Mouse (Mus musculus): Measurements from ENCODE around the gene Ripk1. TPM values are rescaled to one million over a fixed set of nuclear protein-coding genes. Genes with fewer than 3 reads are reported as not detected.

The Ripk1 gene
- polyA plus RNA-seq, 1 experiment: 6.9 TPM

DNA sequence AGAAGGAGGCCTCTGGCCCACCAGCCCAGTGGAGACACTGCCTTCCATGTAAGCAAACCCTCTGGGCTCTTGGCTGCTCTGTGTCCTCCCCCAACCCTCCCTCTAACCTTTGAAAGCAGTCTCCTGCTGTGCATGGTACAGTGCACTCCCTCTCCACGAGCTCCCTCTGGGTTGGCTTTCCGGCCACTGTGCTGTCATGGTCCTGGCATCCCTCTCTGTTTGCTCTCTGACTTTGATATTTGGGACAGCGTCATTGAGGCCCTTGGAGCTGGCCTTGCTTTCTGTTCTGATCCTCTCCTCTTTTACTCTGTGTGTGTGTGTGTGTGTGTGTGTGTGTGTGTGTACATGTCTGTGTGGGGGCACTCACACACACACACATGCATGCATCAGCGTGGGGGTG lies 52.2 kb downstream of the Ripk1 start:
- H3K9me3 ChIP-seq (replicated peaks; ENCODE audit: control insufficient read depth, insufficient read depth, low read length, poor library complexity, severe bottlenecking): no peaks in the 10 kb centered on the region
- no peak overlapping the region for H3K4me3 ChIP-seq (ENCODE audit: low read depth, low read length)
- no peaks in the 10 kb centered on the region for H3K27me3 ChIP-seq (ENCODE audit: control insufficient read depth, insufficient read depth, low read length, poor library complexity, severe bottlenecking)
- no peak overlapping the region for H3K27ac ChIP-seq (ENCODE audit: insufficient read depth, low read length)
- H3K36me3 ChIP-seq (ENCODE audit: control insufficient read depth, insufficient read depth, low read length, poor library complexity, severe bottlenecking): no peaks in the 10 kb centered on the region
- no peak for TF ChIP-seq EP300 (IDR thresholded peaks at IDR 0.05; ENCODE audit: insufficient read depth, low read depth, low read length)
- TF ChIP-seq CTCF (IDR thresholded peaks at IDR 0.05; ENCODE audit: low read depth, low read length): no peak
- TF ChIP-seq POLR2A (IDR thresholded peaks at IDR 0.05; ENCODE audit: insufficient read depth, low read length): no peak
- H3K4me1 ChIP-seq (ENCODE audit: control insufficient read depth, insufficient read depth, low read length): no peaks in the 10 kb centered on the region
- H3K9ac ChIP-seq (ENCODE audit: low read depth, poor library complexity, severe bottlenecking): no peak overlapping the region

DNA sequence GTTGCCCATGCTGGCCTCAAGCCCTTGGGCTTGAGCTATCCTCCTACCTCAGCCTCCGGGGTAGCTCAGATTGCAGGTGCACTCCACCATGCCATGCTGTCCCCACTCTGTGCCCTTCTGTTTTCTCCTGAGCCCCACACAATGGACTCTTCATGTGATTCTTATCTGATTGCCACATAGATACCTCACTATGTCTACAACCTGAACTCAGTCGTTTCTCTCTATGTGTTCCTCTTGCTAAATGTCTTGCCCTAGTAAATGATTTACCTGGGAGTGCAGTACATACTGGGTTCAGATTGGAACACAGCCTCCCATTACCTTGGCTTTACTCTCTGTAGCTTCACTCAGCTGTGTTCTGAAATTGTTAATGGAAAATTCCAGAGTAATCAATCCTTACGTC lies 52.8 kb downstream of the Ripk1 start:
- Histone ChIP-seq H3K27me3 (ENCODE audit: control insufficient read depth, insufficient read depth, low read length, poor library complexity, severe bottlenecking) (no peaks in the 10 kb centered on the region), H3K9me3 (replicated peaks; ENCODE audit: control insufficient read depth, insufficient read depth, low read length, poor library complexity, severe bottlenecking) (no peaks in the 10 kb centered on the region), H3K27ac (ENCODE audit: insufficient read depth, low read length) (no peak overlapping the region), H3K4me1 (ENCODE audit: control insufficient read depth, insufficient read depth, low read length) (no peaks in the 10 kb centered on the region), H3K4me3 (ENCODE audit: low read depth, low read length) (no peak overlapping the region), H3K36me3 (ENCODE audit: control insufficient read depth, insufficient read depth, low read length, poor library complexity, severe bottlenecking) (no peaks in the 10 kb centered on the region), H3K9ac (ENCODE audit: low read depth, poor library complexity, severe bottlenecking) (no peak overlapping the region)
- TF ChIP-seq POLR2A (IDR thresholded peaks at IDR 0.05; ENCODE audit: insufficient read depth, low read length): no peak
- TF ChIP-seq EP300 (IDR thresholded peaks at IDR 0.05; ENCODE audit: insufficient read depth, low read depth, low read length): no peak

DNA sequence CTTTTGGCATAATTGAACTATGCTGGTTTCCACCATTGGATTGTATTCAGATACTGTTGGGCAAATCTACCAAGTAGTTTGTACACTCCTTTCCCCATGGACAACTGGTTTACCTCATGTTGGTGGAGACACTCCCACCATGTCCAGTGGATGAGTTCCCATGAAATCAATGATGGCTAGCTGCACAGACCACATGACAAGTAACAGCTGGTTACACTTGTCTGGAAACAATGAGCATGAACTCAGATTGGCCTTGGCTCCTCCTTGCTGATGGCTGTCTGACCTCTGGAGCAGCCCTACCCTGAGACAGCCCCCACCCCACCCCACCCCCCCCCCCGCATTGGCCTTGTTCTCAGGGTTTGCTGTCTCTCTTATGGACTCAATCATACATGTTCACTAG lies 55.1 kb downstream of the Ripk1 start:
- Histone ChIP-seq H3K4me3 (ENCODE audit: low read depth, low read length) (no peak overlapping the region), H3K36me3 (ENCODE audit: control insufficient read depth, insufficient read depth, low read length, poor library complexity, severe bottlenecking) (no peaks in the 10 kb centered on the region), H3K27ac (ENCODE audit: insufficient read depth, low read length) (no peak overlapping the region), H3K9ac (ENCODE audit: low read depth, poor library complexity, severe bottlenecking) (no peak overlapping the region), H3K27me3 (ENCODE audit: control insufficient read depth, insufficient read depth, low read length, poor library complexity, severe bottlenecking) (no peaks in the 10 kb centered on the region), H3K4me1 (ENCODE audit: control insufficient read depth, insufficient read depth, low read length) (no peaks in the 10 kb centered on the region), H3K9me3 (replicated peaks; ENCODE audit: control insufficient read depth, insufficient read depth, low read length, poor library complexity, severe bottlenecking) (no peaks in the 10 kb centered on the region)
- TF ChIP-seq CTCF (IDR thresholded peaks at IDR 0.05; ENCODE audit: low read depth, low read length) (no peak), POLR2A (IDR thresholded peaks at IDR 0.05; ENCODE audit: insufficient read depth, low read length) (no peak), EP300 (IDR thresholded peaks at IDR 0.05; ENCODE audit: insufficient read depth, low read depth, low read length) (no peak)

DNA sequence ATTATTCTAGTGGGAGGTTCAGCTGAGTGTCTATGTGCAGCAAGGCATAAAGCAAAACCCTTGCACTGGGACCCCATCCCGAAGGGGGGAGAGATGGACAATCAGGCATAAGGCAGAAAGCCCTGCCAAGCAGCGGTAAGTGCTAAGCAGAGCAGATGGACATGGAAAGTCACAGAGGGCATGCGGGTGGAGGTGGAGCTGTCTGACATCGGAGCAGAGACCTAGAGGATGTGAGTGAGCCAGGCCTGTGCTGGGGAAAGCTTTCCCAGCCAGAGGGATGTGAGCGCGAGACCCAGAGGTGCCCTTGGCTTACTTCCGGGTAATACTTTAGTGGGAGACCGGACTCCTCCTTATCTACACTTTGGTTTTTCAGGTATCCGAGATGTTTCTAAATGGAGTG lies 57.9 kb downstream of the Ripk1 start:
- no peak for TF ChIP-seq POLR2A (IDR thresholded peaks at IDR 0.05; ENCODE audit: insufficient read depth, low read length)
- no peak for TF ChIP-seq CTCF (IDR thresholded peaks at IDR 0.05; ENCODE audit: low read depth, low read length)
- TF ChIP-seq EP300 (IDR thresholded peaks at IDR 0.05; ENCODE audit: insufficient read depth, low read depth, low read length): no peak
- H3K36me3 ChIP-seq (ENCODE audit: control insufficient read depth, insufficient read depth, low read length, poor library complexity, severe bottlenecking): no peaks in the 10 kb centered on the region
- H3K4me3 ChIP-seq (ENCODE audit: low read depth, low read length): no peak overlapping the region
- H3K9me3 ChIP-seq (replicated peaks; ENCODE audit: control insufficient read depth, insufficient read depth, low read length, poor library complexity, severe bottlenecking): no peaks in the 10 kb centered on the region
- no peak overlapping the region for H3K27ac ChIP-seq (ENCODE audit: insufficient read depth, low read length)
- no peak overlapping the region for H3K9ac ChIP-seq (ENCODE audit: low read depth, poor library complexity, severe bottlenecking)
- peaks cover 2% of the 10 kb centered on the region for H3K4me1 ChIP-seq (ENCODE audit: control insufficient read depth, insufficient read depth, low read length)
- no peaks in the 10 kb centered on the region for H3K27me3 ChIP-seq (ENCODE audit: control insufficient read depth, insufficient read depth, low read length, poor library complexity, severe bottlenecking)

GRCm38 (mm10) chr13:34062466-34062865 lies 60.3 kb downstream of the Ripk1 start:
- H3K27me3 ChIP-seq (ENCODE audit: control insufficient read depth, insufficient read depth, low read length, poor library complexity, severe bottlenecking): no peaks in the 10 kb centered on the region
- no peak overlapping the region for H3K27ac ChIP-seq (ENCODE audit: insufficient read depth, low read length)
- H3K9me3 ChIP-seq (replicated peaks; ENCODE audit: control insufficient read depth, insufficient read depth, low read length, poor library complexity, severe bottlenecking): no peaks in the 10 kb centered on the region
- peaks cover 2% of the 10 kb centered on the region for H3K4me1 ChIP-seq (ENCODE audit: control insufficient read depth, insufficient read depth, low read length)
- no peak for TF ChIP-seq EP300 (IDR thresholded peaks at IDR 0.05; ENCODE audit: insufficient read depth, low read depth, low read length)
- TF ChIP-seq CTCF (IDR thresholded peaks at IDR 0.05; ENCODE audit: low read depth, low read length): no peak
- TF ChIP-seq POLR2A (IDR thresholded peaks at IDR 0.05; ENCODE audit: insufficient read depth, low read length): no peak
- no peak overlapping the region for H3K9ac ChIP-seq (ENCODE audit: low read depth, poor library complexity, severe bottlenecking)
- no peak overlapping the region for H3K4me3 ChIP-seq (ENCODE audit: low read depth, low read length)
- H3K36me3 ChIP-seq (ENCODE audit: control insufficient read depth, insufficient read depth, low read length, poor library complexity, severe bottlenecking): no peaks in the 10 kb centered on the region

- H3K27me3 ChIP-seq (ENCODE audit: control insufficient read depth, insufficient read depth, low read length, poor library complexity, severe bottlenecking): no peaks in the 10 kb centered on the region
- H3K9me3 ChIP-seq (replicated peaks; ENCODE audit: control insufficient read depth, insufficient read depth, low read length, poor library complexity, severe bottlenecking): no peaks in the 10 kb centered on the region
- TF ChIP-seq CTCF (IDR thresholded peaks at IDR 0.05; ENCODE audit: low read depth, low read length) (no peak), POLR2A (IDR thresholded peaks at IDR 0.05; ENCODE audit: insufficient read depth, low read length) (no peak), EP300 (IDR thresholded peaks at IDR 0.05; ENCODE audit: insufficient read depth, low read depth, low read length) (no peak)
- H3K27ac ChIP-seq (ENCODE audit: insufficient read depth, low read length): no peak overlapping the region
- H3K4me3 ChIP-seq (ENCODE audit: low read depth, low read length): no peak overlapping the region
- no peak overlapping the region for H3K9ac ChIP-seq (ENCODE audit: low read depth, poor library complexity, severe bottlenecking)
- peaks cover 2% of the 10 kb centered on the region for H3K4me1 ChIP-seq (ENCODE audit: control insufficient read depth, insufficient read depth, low read length)
- no peaks in the 10 kb centered on the region for H3K36me3 ChIP-seq (ENCODE audit: control insufficient read depth, insufficient read depth, low read length, poor library complexity, severe bottlenecking)
These were observed 64.2 kb downstream of the Ripk1 start for GRCm38 (mm10) chr13:34066351-34066750.

Measured in ES-Bruce4 (cell line).